Comparison of ENCODE assay signal across 9 mouse cellular contexts in the genomic region with DNA sequence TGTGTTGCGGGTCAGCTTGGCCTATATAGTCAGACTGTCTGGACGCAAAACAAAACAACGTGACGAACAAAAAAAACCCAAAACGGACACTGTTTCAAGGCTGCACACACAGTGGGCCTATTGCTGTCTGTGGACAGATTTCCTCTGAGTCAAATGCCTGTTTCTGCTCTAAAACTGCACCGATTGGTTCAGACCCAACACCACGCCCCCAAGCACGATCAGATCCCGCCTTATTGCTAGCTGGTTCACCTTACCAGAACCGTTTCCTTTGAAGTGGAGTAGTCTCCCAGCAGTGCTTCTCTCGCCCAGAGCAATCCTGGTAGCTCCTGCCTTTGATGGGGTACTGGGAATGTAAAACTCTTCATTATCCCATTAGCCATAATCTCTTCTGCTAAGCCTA.
DNase-seq lines count a peak whose midpoint lies in the region; ATAC-seq and TF ChIP-seq lines count a peak whose summit lies in the region.
"Had no signal": no experiment of that assay in that cellular context is flagged by ENCODE, and none has a peak within 500 bp of the region (broad histone marks: within the 10 kb centered on the region; RNA-seq: fewer than 3 reads in every experiment).

No protein-coding gene starts in this region.

- no peak for TF ChIP-seq POLR2A in brain, embryonic 14.5 days (IDR thresholded peaks at IDR 0.05; ENCODE audit: borderline replicate concordance, extremely low read depth, insufficient read depth, insufficient read length, poor library complexity, severe bottlenecking)

- WGBS in kidney, postnatal 0 days = 31% methylated on average over 11 of the region's 11 CpGs
- WGBS in forebrain, embryonic 12.5 days = 59% methylated on average over 11 of the region's 11 CpGs

- H3K4me3 ChIP-seq in kidney, postnatal 0 days (replicated peaks; ENCODE audit: low read depth, low read length) = no peak overlapping the region
- no peak overlapping the region for H3K4me3 ChIP-seq in forebrain, embryonic 12.5 days (replicated peaks)
- H3K4me3 ChIP-seq: lung, embryonic 15.5 days had no signal

- H3K9ac ChIP-seq in kidney, postnatal 0 days (ENCODE audit: low read depth, low read length) = no peak overlapping the region
- H3K9ac ChIP-seq in forebrain, embryonic 12.5 days = no peak overlapping the region
- H3K9ac ChIP-seq: lung, embryonic 15.5 days had no signal

- no peaks in the 10 kb centered on the region for H3K27me3 ChIP-seq in kidney, postnatal 0 days (ENCODE audit: insufficient read depth, low read length)
- H3K27me3 ChIP-seq in forebrain, embryonic 12.5 days = no peaks in the 10 kb centered on the region
- H3K27me3 ChIP-seq: lung, embryonic 15.5 days had no signal

- no peak for TF ChIP-seq CTCF in brain, embryonic 14.5 days (IDR thresholded peaks at IDR 0.05; ENCODE audit: borderline replicate concordance, extremely low read depth, insufficient read depth, insufficient read length)
- no peak for TF ChIP-seq CTCF in kidney, postnatal 0 days (IDR thresholded peaks at IDR 0.05; ENCODE audit: low read depth)

- no peaks in the 10 kb centered on the region; the same call in 1 of the 2 replicates for H3K4me1 ChIP-seq in kidney, postnatal 0 days (replicated peaks; ENCODE audit: insufficient read depth, low read length)
- no peaks in the 10 kb centered on the region for H3K4me1 ChIP-seq in forebrain, embryonic 12.5 days
- H3K4me1 ChIP-seq: lung, embryonic 15.5 days had no signal

- no peak overlapping the region for H3K27ac ChIP-seq in kidney, postnatal 0 days
- H3K27ac ChIP-seq in forebrain, embryonic 12.5 days = no peak overlapping the region
- H3K27ac ChIP-seq: lung, embryonic 15.5 days had no signal

- H3K9me3 ChIP-seq in kidney, postnatal 0 days (replicated peaks; ENCODE audit: low read length) = no peaks in the 10 kb centered on the region
- H3K9me3 ChIP-seq in forebrain, embryonic 12.5 days = no peaks in the 10 kb centered on the region
- H3K9me3 ChIP-seq: lung, embryonic 15.5 days had no signal

- no peaks in the 10 kb centered on the region for H3K36me3 ChIP-seq in kidney, postnatal 0 days (ENCODE audit: insufficient read depth, low read length)
- H3K36me3 ChIP-seq in forebrain, embryonic 12.5 days (replicated peaks) = no peaks in the 10 kb centered on the region
- H3K36me3 ChIP-seq: lung, embryonic 15.5 days had no signal

- no peak overlapping the region for H3K4me2 ChIP-seq in kidney, postnatal 0 days (ENCODE audit: low read length)
- no peak overlapping the region for H3K4me2 ChIP-seq in forebrain, embryonic 12.5 days
- H3K4me2 ChIP-seq: lung, embryonic 15.5 days had no signal

- DNase-seq in cerebellum, postnatal 10 days = peak; percentile 13 to 26
- DNase-seq in cerebellum, adult 9-10 months = no peak
- DNase-seq in brain, embryonic 14.5 days (ENCODE audit: low read depth) = peak; percentile 28
- peak; percentile 56 for DNase-seq in kidney, postnatal 0 days (ENCODE audit: low spot score)
- peak; percentile 62 for DNase-seq in testis, postnatal 14 days (ENCODE audit: low spot score)
- no peak for DNase-seq in gastrocnemius, postnatal 25 days
- DNase-seq in layer of hippocampus, adult 9-10 months (ENCODE audit: low spot score) = no peak

- 0 out of 2 replicates have a peak, but pooled peaks have one; percentile 21 for ATAC-seq in kidney, postnatal 0 days (replicated peaks; ENCODE audit: low FRiP score, low read depth)
- no peak for ATAC-seq in forebrain, embryonic 12.5 days (ENCODE audit: low FRiP score)

Comparison
In these comparisons a context has a peak if more than half of its experiments do, and no peak if none do; other contexts are left out.
1. DNase-seq: peak in cerebellum, postnatal 10 days (2 of 2), brain, embryonic 14.5 days (single experiment), kidney, postnatal 0 days (single experiment) and testis, postnatal 14 days (single experiment); none in cerebellum, adult 9-10 months (single experiment), gastrocnemius, postnatal 25 days (single experiment) and layer of hippocampus, adult 9-10 months (single experiment).